Mouse (Mus musculus) heart, postnatal 0 days (tissue): ENCODE results near the gene Wwox.

Source experiments
- CTCF ChIP-seq: IDR thresholded peaks from 2 replicates; pipeline ENCODE4 v1.5.1; 2016; ENCODE audit warnings: antibody characterized with exemption, control low read depth, low read depth
- EP300 ChIP-seq: IDR thresholded peaks from 2 replicates; pipeline ENCODE4 v1.6.1; 2016; ENCODE audit warnings: antibody characterized with exemption, low read depth

DNA sequence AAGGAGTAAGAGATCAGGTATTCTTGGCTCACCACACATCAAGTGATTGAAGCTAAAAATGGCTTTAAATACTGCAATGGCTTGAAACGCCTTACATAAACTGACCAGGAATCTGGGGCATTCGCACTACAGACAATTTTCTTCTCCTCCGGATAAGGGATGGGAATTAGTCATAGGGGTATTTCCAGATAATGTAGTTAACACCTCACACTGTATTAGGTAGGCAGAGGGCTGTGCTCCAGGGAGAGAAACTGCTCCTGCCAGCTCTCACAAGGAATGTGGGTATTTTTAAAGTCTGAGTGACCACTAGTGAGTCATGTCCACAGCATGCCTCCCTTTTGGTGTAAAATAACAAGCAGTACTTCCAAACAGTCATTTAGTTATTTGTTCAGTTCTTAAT, 894.5 kb downstream of the Wwox start:
- no peak for TF ChIP-seq CTCF
- no peak for TF ChIP-seq EP300
